Mouse (Mus musculus): ENCODE results near the gene Col5a1. TPM values are rescaled to one million over a fixed set of nuclear protein-coding genes. Genes with fewer than 3 reads are reported as not detected.
A peak's percentile ranks its signal among the peaks of the same experiment; 100 is the strongest.

Col5a1 gene
- total and polyA plus RNA-seq, 2 experiments from 2014 or later = 4.8 to 23.6 TPM

- Histone ChIP-seq H3K4me3 (ENCODE audit: low read depth, low read length) (no peak overlapping the region), H3K9me3 (ENCODE audit: low read length) (no peaks in the 10 kb centered on the region), H3K36me3 (ENCODE audit: insufficient read depth) (no peaks in the 10 kb centered on the region), H3K4me1 (ENCODE audit: insufficient read depth) (no peaks in the 10 kb centered on the region; the same call in 1 of the 2 replicates), H3K4me2 (ENCODE audit: low read depth) (no peak overlapping the region), H3K27ac (ENCODE audit: low read depth, low read length) (no peak overlapping the region), H3K27me3 (ENCODE audit: insufficient read depth, low read length) (no peaks in the 10 kb centered on the region), H3K9ac (no peak overlapping the region)
- 78% methylated on average over 5 of the region's 5 CpGs for WGBS
- TF ChIP-seq CTCF (IDR thresholded peaks at IDR 0.05; ENCODE audit: low read depth) = no peak
- DNase-seq = no peak
- ATAC-seq = no peak
These were observed 13.2 kb upstream of the Col5a1 start for GRCm38 (mm10) chr2:27873030-27873429.

- WGBS = 91% methylated on average over 3 of the region's 3 CpGs
- DNase-seq (no peak), ATAC-seq (no peak)
- H3K27ac ChIP-seq (ENCODE audit: low read depth, low read length) = no peak overlapping the region
- no peak overlapping the region for H3K4me3 ChIP-seq (ENCODE audit: low read depth, low read length)
- H3K9ac ChIP-seq = no peak overlapping the region
- no peaks in the 10 kb centered on the region; the same call in 1 of the 2 replicates for H3K4me1 ChIP-seq (ENCODE audit: insufficient read depth)
- no peaks in the 10 kb centered on the region for H3K27me3 ChIP-seq (ENCODE audit: insufficient read depth, low read length)
- H3K36me3 ChIP-seq (ENCODE audit: insufficient read depth) = no peaks in the 10 kb centered on the region
- no peaks in the 10 kb centered on the region for H3K9me3 ChIP-seq (ENCODE audit: low read length)
- no peak overlapping the region for H3K4me2 ChIP-seq (ENCODE audit: low read depth)
- no peak for TF ChIP-seq CTCF (IDR thresholded peaks at IDR 0.05; ENCODE audit: low read depth)
These were observed 11.6 kb upstream of the Col5a1 start for GRCm38 (mm10) chr2:27874596-27874995.

GRCm38 (mm10) chr2:27875231-27875630 lies 11.0 kb upstream of the Col5a1 start:
- Histone ChIP-seq H3K27me3 (ENCODE audit: insufficient read depth, low read length) (no peaks in the 10 kb centered on the region), H3K4me2 (ENCODE audit: low read depth) (no peak overlapping the region), H3K27ac (ENCODE audit: low read depth, low read length) (no peak overlapping the region), H3K4me1 (ENCODE audit: insufficient read depth) (no peaks in the 10 kb centered on the region; the same call in 1 of the 2 replicates), H3K36me3 (ENCODE audit: insufficient read depth) (no peaks in the 10 kb centered on the region), H3K9ac (no peak overlapping the region), H3K4me3 (ENCODE audit: low read depth, low read length) (no peak overlapping the region), H3K9me3 (ENCODE audit: low read length) (no peaks in the 10 kb centered on the region)
- WGBS = 68% methylated on average over 5 of the region's 5 CpGs
- no peak for TF ChIP-seq CTCF (IDR thresholded peaks at IDR 0.05; ENCODE audit: low read depth)
- DNase-seq (no peak), ATAC-seq (no peak)

- H3K9me3 ChIP-seq (ENCODE audit: low read length) = no peaks in the 10 kb centered on the region
- 73% methylated on average over 5 of the region's 5 CpGs for WGBS
- H3K4me1 ChIP-seq (ENCODE audit: insufficient read depth) = no peaks in the 10 kb centered on the region; the same call in 1 of the 2 replicates
- H3K27me3 ChIP-seq (ENCODE audit: insufficient read depth, low read length) = no peaks in the 10 kb centered on the region
- no peak overlapping the region for H3K4me3 ChIP-seq (ENCODE audit: low read depth, low read length)
- ATAC-seq (no peak), DNase-seq (peak; percentile 24)
- no peak overlapping the region for H3K27ac ChIP-seq (ENCODE audit: low read depth, low read length)
- H3K36me3 ChIP-seq (ENCODE audit: insufficient read depth) = no peaks in the 10 kb centered on the region
- no peak overlapping the region for H3K4me2 ChIP-seq (ENCODE audit: low read depth)
- no peak for TF ChIP-seq CTCF (IDR thresholded peaks at IDR 0.05; ENCODE audit: low read depth)
- no peak overlapping the region for H3K9ac ChIP-seq
These were observed 10.4 kb upstream of the Col5a1 start for GRCm38 (mm10) chr2:27875786-27876185.

GRCm38 (mm10) chr2:27876724-27877504 lies 9.3 kb upstream of the Col5a1 start:
- TF ChIP-seq CTCF (IDR thresholded peaks at IDR 0.05; ENCODE audit: low read depth) = no peak
- 48% methylated on average over 13 of the region's 13 CpGs for WGBS
- Histone ChIP-seq H3K27me3 (ENCODE audit: insufficient read depth, low read length) (no peaks in the 10 kb centered on the region), H3K36me3 (ENCODE audit: insufficient read depth) (no peaks in the 10 kb centered on the region), H3K4me2 (ENCODE audit: low read depth) (no peak overlapping the region), H3K27ac (ENCODE audit: low read depth, low read length) (no peak overlapping the region), H3K9me3 (ENCODE audit: low read length) (no peaks in the 10 kb centered on the region), H3K4me1 (ENCODE audit: insufficient read depth) (no peaks in the 10 kb centered on the region; the same call in 1 of the 2 replicates), H3K4me3 (ENCODE audit: low read depth, low read length) (no peak overlapping the region), H3K9ac (no peak overlapping the region)
- ATAC-seq = peak; percentile 40; the same call in 1 of the 2 replicates
- peak; percentile 61 for DNase-seq

- no peak overlapping the region for H3K4me3 ChIP-seq (ENCODE audit: low read depth, low read length)
- no peaks in the 10 kb centered on the region for H3K9me3 ChIP-seq (ENCODE audit: low read length)
- no peak overlapping the region for H3K27ac ChIP-seq (ENCODE audit: low read depth, low read length)
- H3K9ac ChIP-seq = no peak overlapping the region
- no peaks in the 10 kb centered on the region for H3K27me3 ChIP-seq (ENCODE audit: insufficient read depth, low read length)
- DNase-seq (no peak), ATAC-seq (no peak)
- 75% methylated on average over 5 of the region's 5 CpGs for WGBS
- no peaks in the 10 kb centered on the region for H3K36me3 ChIP-seq (ENCODE audit: insufficient read depth)
- H3K4me2 ChIP-seq (ENCODE audit: low read depth) = no peak overlapping the region
- no peaks in the 10 kb centered on the region; the same call in 1 of the 2 replicates for H3K4me1 ChIP-seq (ENCODE audit: insufficient read depth)
- TF ChIP-seq CTCF (IDR thresholded peaks at IDR 0.05; ENCODE audit: low read depth) = no peak
These were observed 8.2 kb upstream of the Col5a1 start for GRCm38 (mm10) chr2:27878066-27878465.

- no peak overlapping the region for H3K27ac ChIP-seq (ENCODE audit: low read depth, low read length)
- H3K9ac ChIP-seq = no peak overlapping the region
- WGBS = 85% methylated on average over 7 of the region's 7 CpGs
- no peak overlapping the region for H3K4me3 ChIP-seq (ENCODE audit: low read depth, low read length)
- ATAC-seq (no peak), DNase-seq (no peak)
- H3K4me1 ChIP-seq (ENCODE audit: insufficient read depth) = no peaks in the 10 kb centered on the region
- H3K27me3 ChIP-seq (ENCODE audit: insufficient read depth, low read length) = 0 out of 2 replicates have a peak, but pooled peaks cover 12% of the 10 kb centered on the region
- no peaks in the 10 kb centered on the region for H3K36me3 ChIP-seq (ENCODE audit: insufficient read depth)
- no peaks in the 10 kb centered on the region for H3K9me3 ChIP-seq (ENCODE audit: low read length)
- TF ChIP-seq CTCF (IDR thresholded peaks at IDR 0.05; ENCODE audit: low read depth) = no peak
- H3K4me2 ChIP-seq (ENCODE audit: low read depth) = no peak overlapping the region
These were observed 2.9 kb upstream of the Col5a1 start for GRCm38 (mm10) chr2:27883276-27883675.
